Mouse (Mus musculus) liver, embryonic 11.5 days (tissue): Measurements from ENCODE around the gene Cpne8. TPM values are rescaled to one million over a fixed set of nuclear protein-coding genes. Genes with fewer than 3 reads are reported as not detected.
"Not testable (repeated sequence)": the region's sequence is repeated elsewhere in the genome, so short reads cannot be mapped to it uniquely, and the experiment has no call there.

Experiments used
- ATAC-seq: fragments of 200-750 bp; cut with Nextera tagmentation; replicated peaks from 2 replicates; pipeline ENCODE4 v1.8.0; 2017; ENCODE audit warnings: moderate number of reproducible peaks, mild to moderate bottlenecking, moderate TSS enrichment, moderate library complexity; ENCODE audit not compliant: low FRiP score
- DNase-seq: peaks from one replicate; pipeline ENCODE4 v3.0.0-alpha.2; 2017; ENCODE audit warnings: low spot score
- H3K27ac ChIP-seq: fragments of 300-500 bp; sonication (generic); 2 replicates; pipeline ENCODE4 v1.5.1; 2014; ENCODE audit warnings: mild to moderate bottlenecking, low read depth, low read length, control low read depth
- H3K27me3 ChIP-seq: fragments of 300-500 bp; sonication (generic); replicated peaks from 2 replicates; pipeline ENCODE4 v1.6.1; 2014; ENCODE audit warnings: low read length, mixed read lengths; ENCODE audit not compliant: control insufficient read depth, insufficient read depth
- H3K36me3 ChIP-seq: fragments of 300-500 bp; sonication (generic); 2 replicates; pipeline ENCODE4 v1.6.1; 2014; ENCODE audit warnings: mild to moderate bottlenecking, low read length, moderate library complexity, mixed read lengths; ENCODE audit not compliant: control insufficient read depth, insufficient read depth
- H3K4me1 ChIP-seq: fragments of 300-500 bp; sonication (generic); replicated peaks from 2 replicates; pipeline ENCODE4 v1.6.1; 2014; ENCODE audit warnings: low read length, mixed read lengths; ENCODE audit not compliant: control insufficient read depth, insufficient read depth
- H3K4me2 ChIP-seq: fragments of 300-500 bp; sonication (generic); 2 replicates; pipeline ENCODE4 v1.6.1; 2014; ENCODE audit warnings: mild to moderate bottlenecking, control low read depth, moderate library complexity
- H3K4me3 ChIP-seq: fragments of 300-500 bp; sonication (generic); 2 replicates; pipeline ENCODE4 v1.5.1; 2014; ENCODE audit warnings: low read depth, low read length, control low read depth
- H3K9ac ChIP-seq: fragments of 300-500 bp; sonication (generic); 2 replicates; pipeline ENCODE4 v1.6.1; 2014; ENCODE audit warnings: low read depth, low read length, control low read depth
- H3K9me3 ChIP-seq: fragments of 300-500 bp; sonication (generic); 2 replicates; pipeline ENCODE4 v1.6.1; 2016; ENCODE audit warnings: low read length, inconsistent platforms, mixed read lengths; ENCODE audit not compliant: control insufficient read depth
- WGBS: fragments of 180-500 bp; shearing (Covaris S2); extraction: QIAGEN DNeasy Blood & Tissue Kit; methylation state at CpG from one replicate; pipeline ENCODE4 v1.1.7; 2014; 5-methylcytosine and 5-hydroxymethylcytosine counted together
- polyA plus RNA-seq: library from polyadenylated mRNA; unstranded; fragments of >200 nt; fragmentation: Nextera tagmentation; extraction: Ambion mirVana; gene quantifications from 2 replicates; pipeline ENCODE4 v1.2.1, GENCODE M21; 2014

Gene Cpne8
- polyA plus RNA-seq, 1 experiment from 2014 or later: 1.7 TPM

DNA sequence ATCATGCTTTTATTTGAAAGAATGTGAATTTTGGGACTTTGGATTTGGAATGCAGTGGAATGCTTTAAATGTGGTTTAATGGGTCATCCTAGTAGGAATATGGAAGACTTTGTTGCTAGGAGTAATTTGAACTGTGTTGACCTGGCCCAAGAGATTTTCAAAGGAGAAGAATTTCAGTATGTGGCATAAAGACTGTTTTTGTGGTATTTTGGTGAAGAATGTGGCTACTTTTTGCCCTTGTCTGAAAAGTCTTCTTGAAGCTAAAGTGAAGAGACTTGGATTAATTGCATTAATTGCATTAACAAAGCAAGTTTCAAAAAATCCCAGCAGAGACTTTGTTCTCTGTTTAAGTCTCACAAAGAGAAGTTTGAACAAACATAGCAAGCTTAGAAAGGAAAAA, 208.7 kb downstream of the Cpne8 start:
- not testable (repeated sequence) for H3K36me3 ChIP-seq, H3K4me1 ChIP-seq, DNase-seq, H3K9me3 ChIP-seq, H3K9ac ChIP-seq, H3K4me3 ChIP-seq, ATAC-seq, H3K27ac ChIP-seq, H3K27me3 ChIP-seq, H3K4me2 ChIP-seq

DNA sequence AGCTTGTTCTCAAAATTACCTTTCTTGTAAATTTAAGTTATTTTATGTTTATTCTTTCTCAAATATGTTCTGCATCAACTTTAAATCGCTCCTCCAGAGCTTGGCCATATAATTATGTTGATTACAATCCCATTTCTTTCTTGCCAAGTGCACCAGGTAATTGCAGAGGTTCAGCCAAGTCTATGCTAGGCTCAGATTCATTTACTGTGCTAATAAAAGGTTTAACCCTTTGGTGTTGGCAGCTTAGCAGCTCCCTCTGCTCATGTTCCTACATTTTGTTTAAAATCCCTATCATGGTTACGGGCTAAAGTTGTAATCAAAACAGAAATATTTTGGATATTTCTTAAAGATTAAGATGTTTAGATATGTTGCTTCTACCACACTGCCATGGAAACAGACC, 216.0 kb downstream of the Cpne8 start:
- Histone ChIP-seq H3K4me3 (no peak overlapping the region), H3K36me3 (no peaks in the 10 kb centered on the region), H3K27me3 (no peaks in the 10 kb centered on the region), H3K4me1 (no peaks in the 10 kb centered on the region), H3K4me2 (no peak overlapping the region), H3K27ac (no peak overlapping the region), H3K9ac (no peak overlapping the region), H3K9me3 (no peaks in the 10 kb centered on the region)
- ATAC-seq (no peak), DNase-seq (no peak)
- WGBS: 76% methylated on average over 2 of the region's 2 CpGs

DNA sequence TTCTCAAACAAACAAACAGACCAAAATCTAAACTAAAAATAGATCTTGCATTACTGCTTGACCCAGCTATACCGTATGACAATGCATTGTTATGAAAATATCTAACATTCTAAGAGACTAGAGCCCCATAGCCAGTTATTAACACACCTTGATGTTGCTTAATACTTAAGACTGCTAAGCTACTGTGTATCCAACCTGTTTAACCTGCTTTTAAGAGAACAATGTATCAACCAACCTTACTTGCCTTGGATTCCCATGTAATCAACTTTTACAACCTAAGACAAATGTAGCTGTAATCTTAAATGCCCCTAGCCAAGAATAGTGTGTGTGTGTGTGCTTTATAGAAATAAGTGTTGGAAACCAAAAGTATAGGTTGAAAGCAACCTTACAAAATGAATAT, 233.2 kb downstream of the Cpne8 start:
- H3K9ac ChIP-seq: no peak overlapping the region
- WGBS: 73% methylated on average over 1 of the region's 1 CpGs
- no peak overlapping the region for H3K4me3 ChIP-seq
- no peak for ATAC-seq
- H3K36me3 ChIP-seq: no peaks in the 10 kb centered on the region
- no peak for DNase-seq
- H3K27ac ChIP-seq: no peak overlapping the region
- H3K9me3 ChIP-seq: no peaks in the 10 kb centered on the region
- no peak overlapping the region for H3K4me2 ChIP-seq
- H3K27me3 ChIP-seq: no peaks in the 10 kb centered on the region
- no peaks in the 10 kb centered on the region for H3K4me1 ChIP-seq
